Mouse (Mus musculus): ENCODE data around the gene Galr3. TPM values are rescaled to one million over a fixed set of nuclear protein-coding genes. Genes with fewer than 3 reads are reported as not detected.
"Not testable (repeated sequence)": the region's sequence is repeated elsewhere in the genome, so short reads cannot be mapped to it uniquely, and the experiment has no call there.

Gene Galr3
- not detected for total RNA-seq (2021)
- long read RNA-seq, experiment 1 = 0 reads
- long read RNA-seq, experiment 2 = 0 reads

DNA sequence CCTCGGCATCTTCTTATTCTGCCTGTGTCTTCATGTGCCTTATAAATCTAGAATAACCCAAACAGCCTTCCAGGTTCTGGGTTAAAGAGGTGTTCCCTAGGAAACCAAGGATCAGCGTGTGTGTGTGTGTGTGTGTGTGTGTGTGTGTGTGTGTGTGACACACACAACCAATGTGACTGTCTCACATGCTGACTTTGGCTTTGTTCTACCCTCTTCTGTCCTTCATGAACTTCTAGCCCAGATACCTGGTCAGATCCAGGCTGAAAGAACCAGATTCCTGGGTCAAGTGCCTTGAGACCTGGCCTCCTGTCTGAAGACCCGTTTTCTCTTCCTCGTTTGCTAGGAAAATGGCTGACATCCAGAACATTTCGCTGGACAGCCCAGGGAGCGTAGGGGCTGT, at the start of gene Galr3:
Gene Galr3, plus strand, starts transcription at position 301 of the 400 bp plus-strand sequence.
- DNase-seq (ENCODE audit: low spot score) = no peak

DNA sequence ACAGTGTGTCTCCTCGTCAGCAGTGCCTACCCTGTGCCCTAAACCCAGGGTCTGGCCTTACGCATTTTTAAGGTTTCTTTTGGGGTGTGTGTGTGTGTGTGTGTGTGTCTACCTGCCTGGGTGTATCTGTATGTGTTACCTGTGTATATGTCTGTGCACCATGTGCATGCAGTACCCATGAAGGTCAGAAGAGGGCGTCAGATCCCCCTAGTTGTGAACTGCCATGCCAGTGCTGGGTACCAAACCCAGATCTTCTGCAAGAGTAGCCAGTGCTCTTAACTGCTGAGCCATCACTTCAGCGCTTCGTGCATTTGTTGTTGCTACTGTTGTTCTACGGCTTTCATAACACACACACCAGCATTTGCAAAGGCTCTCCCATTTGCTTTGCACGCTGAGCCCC, 49.5 kb upstream of the Galr3 start:
- no peak for DNase-seq (ENCODE audit: low spot score)

DNA sequence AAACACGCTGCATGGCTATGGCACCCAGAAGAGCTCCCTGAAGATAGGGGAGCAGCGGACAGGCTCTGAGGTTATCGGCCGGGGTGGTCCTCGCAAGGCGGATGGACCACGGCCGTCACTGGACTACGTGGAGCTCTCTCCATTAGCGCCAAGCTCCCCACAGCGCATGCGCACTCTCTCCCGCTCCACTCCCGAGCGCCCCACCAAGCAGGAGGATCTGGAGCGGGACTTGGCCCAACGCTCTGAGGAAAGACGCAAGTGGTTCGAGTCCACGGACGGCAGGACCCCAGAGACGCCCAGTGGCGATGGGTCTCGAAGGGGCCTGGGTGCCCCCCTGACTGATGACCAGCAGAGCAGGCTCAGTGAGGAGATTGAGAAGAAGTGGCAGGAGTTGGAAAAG, 48.8 kb upstream of the Galr3 start:
- no peak for DNase-seq (ENCODE audit: low spot score)

DNA sequence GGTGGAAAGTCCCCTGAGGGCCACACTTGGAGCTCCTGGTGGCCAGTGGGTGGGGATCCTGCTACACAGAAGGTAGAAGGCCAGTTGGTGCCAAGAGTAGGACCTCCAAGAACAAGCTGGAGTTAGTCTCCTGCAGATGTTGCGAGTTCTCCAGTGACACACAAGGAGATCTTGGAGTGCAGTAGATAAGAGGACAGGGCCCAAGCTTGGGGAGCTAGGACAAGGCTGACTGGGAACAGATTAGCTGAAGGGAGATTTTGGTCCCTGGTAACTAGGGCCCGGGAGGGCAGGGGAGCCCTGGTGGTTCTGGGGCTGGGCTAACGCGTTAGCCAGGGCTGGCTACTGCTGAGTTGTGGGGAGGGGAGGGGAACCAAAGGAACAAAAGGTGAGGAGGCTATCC, 45.8 kb upstream of the Galr3 start:
- no peak for DNase-seq (ENCODE audit: low spot score)

DNA sequence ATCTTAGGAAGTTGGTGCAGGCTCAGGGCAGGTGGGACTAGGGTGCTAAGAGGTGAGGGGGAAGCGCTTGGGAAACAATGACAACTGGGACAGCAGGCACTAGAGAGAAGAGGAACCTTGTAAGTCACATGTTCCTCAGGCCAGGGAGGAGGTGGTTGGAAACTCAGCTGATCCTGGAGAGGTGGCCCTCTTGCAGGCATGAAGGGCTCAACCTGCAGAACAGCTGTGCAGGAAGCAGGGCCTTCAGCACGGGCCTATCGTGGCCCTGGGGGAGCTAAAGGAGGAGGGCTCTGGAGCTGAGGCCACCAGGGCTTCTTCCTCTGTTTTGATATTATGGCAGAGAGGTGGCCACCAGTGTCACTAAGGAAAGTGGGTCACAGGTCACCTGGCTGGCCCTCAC, 45.0 kb upstream of the Galr3 start:
- DNase-seq (ENCODE audit: low spot score) = no peak

DNA sequence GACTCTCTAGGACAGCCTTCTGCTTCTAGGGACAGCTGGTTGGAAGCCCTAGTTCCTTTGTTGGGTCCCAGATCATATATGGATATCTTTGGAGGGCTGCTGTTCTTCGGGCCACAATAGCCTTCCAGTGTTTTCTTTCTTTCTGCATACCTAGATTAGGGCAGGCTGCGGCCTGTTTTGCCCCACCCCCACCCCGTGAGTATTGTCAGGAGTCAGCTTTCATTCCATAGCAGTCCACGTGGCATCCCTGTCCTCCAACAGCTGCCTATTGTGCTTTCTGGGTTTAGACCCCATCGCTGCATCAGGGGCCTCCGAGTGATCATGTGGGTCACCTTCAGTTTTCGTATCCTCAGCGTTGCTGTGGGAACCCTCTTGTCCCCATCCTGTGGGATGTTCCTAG, 43.3 kb upstream of the Galr3 start:
- no peak for DNase-seq (ENCODE audit: low spot score)

DNA sequence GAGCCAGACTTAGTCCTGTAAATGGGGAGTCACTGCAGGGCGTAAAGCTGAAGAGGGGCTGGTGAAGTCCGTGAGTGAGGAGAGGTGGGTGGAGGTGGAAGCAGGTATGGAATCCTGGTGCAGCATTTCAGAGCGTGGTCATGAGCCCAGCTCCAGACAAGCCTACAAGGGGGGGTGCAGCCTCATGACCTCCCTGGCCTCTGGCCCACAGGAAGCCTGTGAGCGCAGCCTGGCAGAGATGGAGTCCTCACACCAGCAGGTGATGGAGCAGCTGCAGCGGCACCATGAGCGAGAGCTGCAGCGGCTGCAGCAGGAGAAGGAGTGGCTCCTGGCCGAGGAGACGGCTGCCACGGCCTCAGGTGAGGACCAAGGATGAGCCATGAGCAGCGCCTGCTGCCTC, 42.1 kb upstream of the Galr3 start:
- no peak for DNase-seq (ENCODE audit: low spot score)

DNA sequence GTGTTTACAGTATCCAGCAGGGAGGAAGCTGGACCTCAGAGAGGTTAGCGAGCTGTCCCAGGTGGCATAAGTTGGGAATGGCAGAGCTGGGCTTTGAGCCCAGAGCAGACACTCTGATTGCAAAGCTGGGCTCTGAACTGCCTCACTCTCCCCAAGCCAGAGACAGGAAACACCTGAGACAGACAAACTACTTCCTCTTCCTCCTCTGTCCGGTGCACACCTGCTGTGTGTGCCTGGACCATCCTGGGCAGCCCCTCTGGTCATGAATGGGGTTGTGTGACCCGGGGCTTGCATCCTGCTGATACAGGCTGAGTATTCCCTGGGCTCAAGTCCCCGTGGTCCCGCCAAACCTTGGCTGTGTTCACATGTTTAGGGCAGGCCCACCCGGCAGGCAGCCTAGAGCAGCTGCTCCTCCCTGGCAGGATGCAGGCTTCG, 41.3 kb upstream of the Galr3 start:
- no peak for DNase-seq (ENCODE audit: low spot score)

DNA sequence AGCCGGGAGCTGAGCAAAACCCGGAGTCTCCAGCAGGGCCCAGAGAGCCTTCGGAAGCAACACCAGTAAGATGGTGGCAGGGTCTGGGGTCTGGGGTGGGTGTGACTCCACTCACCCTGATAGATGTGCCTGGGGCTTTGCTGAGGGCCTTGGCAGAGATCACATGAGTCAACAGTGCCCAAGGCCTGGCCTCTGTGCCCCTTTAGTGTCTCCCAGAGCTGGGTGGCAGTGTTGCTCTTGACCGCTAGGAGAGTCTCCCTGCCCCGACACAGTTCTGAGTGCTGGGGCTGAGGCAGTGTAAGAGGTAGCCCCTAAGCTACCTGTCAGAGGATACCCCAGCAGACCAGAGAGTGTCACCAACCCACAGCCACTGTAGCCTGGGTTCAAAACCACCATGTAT, 40.1 kb upstream of the Galr3 start:
- DNase-seq (ENCODE audit: low spot score) = no peak

DNA sequence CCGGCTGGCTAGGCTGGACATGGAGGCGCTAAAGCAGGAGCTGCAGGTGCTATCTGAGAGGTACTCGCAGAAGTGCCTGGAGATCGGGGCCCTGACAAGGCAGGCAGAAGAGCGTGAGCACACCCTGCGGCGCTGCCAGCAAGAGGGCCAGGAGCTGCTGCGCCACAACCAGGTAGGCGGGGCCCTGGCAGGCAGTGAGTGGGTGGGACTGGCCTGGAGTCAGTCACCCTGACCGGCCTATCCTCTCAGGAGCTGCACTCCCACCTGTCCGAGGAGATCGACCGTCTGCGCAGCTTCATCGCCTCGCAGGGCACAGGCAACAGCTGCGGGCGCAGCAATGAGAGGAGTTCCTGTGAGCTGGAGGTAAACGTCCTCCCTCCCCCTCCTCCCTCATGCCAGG, 39.6 kb upstream of the Galr3 start:
- no peak for DNase-seq (ENCODE audit: low spot score)

DNA sequence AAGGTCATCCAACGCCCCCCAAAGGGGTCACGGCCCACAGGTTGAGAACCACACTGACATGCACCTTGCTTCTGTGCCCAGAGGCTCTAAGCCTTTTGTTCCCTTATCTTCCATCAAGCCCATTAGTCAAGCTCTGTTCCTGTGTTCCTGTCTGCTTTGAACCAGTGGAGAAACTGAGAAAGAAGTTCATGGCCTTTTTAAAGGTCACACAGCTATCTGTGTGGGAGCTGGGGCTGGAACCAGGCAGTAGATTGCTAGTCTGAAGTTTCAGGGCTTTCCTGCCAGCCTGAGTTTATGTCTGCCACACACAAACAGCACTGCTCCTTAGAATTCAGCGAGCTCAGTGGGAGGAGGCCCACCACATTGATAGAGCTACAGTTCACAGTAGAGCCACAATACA, 38.6 kb upstream of the Galr3 start:
- DNase-seq (ENCODE audit: low spot score) = no peak

DNA sequence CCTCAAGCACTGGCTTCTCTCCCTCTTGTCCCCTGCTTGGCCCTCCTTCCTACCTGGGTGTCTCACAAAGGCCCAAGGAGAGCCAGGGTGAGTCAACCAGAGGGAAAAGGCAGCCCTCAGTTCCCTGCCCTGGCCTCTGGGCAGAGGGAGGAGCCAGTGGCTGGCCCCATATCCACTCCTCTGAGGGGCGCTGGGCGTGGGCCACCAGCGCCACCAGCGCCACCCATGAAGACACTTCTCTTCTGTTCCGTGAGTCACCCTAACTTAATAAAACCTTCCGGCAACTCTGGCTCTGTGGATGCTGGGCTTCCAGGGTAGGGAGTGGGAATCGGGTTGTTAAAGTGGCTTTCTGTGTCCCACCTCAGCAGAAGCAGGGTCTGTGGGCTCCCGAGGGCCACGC, 36.1 kb upstream of the Galr3 start:
- DNase-seq (ENCODE audit: low spot score) = no peak

DNA sequence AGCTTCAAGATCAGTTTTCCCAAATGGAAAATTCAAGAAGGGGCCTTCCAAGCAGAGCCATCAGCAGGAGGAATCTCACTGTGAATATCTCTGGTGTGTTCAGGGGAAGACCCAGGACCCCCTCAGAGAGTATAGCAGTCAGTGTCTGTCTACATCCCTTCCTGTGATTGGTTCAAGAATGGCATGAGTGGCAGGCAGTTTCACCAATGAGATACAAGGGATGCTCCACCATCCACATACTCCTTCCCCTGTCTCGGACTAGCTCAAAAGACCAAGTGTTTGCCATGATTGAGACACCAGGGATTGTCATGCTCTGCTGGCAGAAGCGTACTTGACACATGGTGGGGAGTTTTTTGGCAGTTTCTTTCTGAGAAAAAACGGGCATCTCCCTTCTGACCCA, 35.0 kb upstream of the Galr3 start:
- DNase-seq (ENCODE audit: low spot score) = no peak

DNA sequence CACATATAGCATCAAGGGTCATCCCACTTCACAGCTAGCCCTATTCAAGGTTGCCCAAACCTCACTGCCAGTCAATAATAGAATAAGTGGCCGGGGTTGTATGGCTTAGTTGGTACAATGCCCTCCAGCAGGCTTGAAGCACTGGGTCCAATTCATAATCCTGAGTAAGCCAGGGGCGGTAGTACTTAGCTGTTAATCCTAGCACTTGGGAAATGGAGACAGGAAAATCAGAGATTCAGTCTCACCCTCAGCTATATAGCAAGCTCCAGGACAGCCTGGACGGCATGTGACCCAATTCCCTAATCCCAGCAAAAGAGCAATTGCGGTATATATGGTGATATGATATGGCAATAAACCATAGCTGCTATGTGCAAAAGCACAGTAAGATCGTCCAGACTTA, 34.6 kb upstream of the Galr3 start:
- DNase-seq (ENCODE audit: low spot score) = no peak

DNA sequence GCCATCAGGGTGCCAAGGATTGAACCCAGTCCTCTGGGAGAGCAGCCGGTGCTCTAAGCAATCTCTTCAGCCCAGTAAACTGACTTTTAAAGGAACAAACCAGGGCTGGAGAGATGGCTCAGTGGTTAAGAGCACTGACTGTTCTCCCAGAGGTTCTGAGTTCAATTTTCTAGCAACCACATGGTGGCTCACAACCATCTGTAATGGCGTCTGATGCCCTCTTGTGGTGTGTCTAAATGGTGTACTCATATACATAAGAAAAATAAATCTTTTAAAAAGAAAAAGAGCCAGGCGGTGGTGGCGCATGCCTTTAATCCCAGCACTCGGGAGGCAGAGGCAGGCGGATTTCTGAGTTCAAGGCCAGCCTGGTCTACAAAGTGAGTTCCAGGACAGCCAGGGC, 33.8 kb upstream of the Galr3 start:
- DNase-seq (ENCODE audit: low spot score) = not testable (repeated sequence)

DNA sequence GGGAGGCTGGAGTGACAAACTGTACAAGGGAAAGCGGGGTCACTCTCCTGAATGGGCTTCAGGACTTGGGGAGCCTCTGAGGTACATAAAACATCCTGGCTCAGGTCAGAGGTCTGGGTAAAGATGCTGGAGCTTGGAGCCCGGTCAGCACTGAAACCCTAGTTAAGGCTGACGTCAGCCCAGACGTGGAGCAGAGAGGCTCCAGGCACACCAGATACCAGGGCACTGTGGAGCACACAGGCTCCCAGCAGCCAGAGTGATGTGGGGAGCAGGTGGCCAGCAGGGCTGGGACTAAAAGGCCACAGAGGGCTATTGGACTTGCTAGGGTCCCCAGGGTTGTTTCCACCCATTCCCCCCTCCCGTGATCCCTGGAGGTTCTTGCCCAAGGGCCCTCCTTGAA, 32.0 kb upstream of the Galr3 start:
- no peak for DNase-seq (ENCODE audit: low spot score)

DNA sequence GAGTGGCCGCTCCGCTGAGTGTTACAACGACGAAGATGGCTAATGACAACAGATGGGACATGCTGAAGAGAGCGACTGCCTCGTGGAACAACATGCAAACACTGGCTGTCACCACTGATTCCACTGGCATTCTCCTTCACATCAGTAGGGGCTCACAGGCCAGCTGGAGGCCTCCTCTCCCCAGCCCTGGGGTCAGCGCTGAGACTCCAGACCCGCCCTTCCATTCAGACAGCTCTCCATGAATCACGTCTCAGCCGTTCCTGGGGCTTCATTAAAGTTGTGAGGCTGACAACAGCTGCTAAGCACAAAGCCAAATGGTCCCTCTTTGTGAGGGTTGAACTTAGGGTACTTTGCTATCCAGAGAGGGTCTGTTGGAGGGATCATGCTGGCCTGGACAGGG, 30.1 kb upstream of the Galr3 start:
- DNase-seq (ENCODE audit: low spot score) = no peak

DNA sequence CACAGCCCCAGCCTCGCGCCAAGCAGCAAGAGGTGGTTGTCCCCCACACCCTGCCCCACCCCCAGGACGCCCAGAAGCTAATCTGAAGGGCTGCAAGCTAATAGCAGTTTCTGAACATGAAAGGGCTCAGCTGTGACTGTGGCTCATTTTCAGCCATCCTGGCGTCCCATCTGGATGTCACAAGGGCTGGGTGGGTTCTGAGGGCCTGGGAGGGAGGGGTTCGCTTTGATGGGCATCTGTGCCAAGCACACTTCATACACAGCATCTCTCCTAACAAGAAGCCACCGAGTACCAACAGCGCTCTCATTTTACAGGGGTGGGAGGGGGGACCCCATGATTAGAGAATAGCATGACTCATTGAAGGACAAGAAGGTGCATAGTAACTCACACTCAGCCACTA, 28.3 kb upstream of the Galr3 start:
- DNase-seq (ENCODE audit: low spot score) = no peak

DNA sequence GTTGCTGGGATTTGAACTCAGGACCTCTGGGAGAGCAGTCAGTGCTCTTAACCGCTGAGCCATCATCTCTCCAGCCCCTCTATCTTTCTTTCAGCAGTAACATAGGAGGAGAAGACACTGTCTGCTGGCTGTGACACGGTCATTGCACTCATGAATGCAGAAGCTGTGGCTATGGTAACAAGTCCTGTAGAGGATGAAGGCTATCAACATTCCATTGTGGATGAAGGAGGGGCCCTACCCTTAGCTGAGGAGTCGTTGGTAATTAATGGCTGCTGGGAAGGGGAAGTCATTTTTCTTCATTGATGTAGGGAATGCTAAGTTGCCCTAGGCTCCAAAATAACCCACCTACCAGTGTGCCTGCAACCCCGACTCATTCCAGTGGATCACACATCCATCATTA, 23.5 kb upstream of the Galr3 start:
- no peak for DNase-seq (ENCODE audit: low spot score)

DNA sequence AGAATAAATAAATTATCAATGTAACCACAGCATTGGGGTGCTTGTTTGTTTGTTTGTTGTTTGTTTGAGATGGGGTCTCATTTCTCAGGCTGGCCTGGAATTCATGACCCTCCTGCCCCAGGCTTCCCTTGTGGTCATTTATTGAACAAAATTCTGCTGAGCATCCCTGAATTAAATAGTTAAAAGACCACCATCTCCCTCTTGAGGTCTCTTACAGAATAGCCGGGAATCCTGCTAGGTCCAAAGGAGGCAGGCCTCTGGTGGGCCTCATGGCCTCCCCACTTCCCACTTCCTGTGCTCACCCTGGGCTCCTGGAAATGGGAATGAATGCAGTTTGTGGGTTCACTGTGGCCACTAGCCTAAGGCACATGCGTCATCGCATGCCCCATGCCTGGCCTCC, 22.8 kb upstream of the Galr3 start:
- DNase-seq (ENCODE audit: low spot score) = no peak

DNA sequence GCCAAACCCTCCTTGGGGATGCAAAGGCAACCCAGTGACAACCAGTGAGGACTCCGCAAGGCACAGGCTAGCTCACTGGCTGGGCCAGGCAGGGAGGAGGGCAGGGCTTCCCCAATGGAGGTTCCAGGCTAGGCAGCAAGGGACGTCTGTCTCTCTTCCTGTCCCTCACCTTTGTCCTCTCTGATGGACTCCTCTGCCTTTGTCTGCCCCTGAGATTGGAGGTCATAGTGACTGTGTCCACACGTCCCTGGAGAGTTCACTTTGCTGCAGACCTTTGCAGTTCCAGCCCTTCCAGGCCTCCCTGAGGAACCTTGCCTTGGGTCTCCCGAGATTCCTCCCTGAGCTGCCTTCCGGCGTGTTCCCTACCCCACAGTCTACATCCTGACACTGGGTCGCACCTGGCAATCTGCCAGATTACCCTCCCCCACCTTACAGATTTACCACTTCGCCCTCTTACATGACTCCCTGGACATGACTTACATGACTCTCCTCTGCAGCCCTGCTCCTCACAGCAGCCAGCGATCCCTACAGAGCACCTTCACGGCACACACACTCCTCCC, 18.9 kb upstream of the Galr3 start:
- no peak for DNase-seq (ENCODE audit: low spot score)

DNA sequence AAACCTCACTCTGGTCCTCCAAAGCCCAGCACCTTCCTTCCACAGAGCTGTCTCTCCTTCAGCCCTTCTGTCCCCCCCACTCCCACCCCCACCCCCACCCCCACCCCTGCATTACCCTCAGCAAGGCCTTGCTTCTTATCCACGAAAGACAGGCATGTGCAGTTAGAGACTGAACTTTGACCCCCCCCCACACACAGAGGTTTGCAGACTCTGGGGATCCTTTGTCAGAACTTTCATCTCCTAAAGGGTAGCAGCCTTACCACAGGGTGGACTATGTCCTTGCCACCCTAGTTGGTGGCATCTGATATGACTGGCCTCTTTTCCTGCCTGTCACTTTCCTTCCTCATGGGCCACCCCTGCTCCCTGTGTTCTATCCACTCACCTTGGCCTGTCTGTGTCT, 18.3 kb upstream of the Galr3 start:
- DNase-seq (ENCODE audit: low spot score) = no peak

DNA sequence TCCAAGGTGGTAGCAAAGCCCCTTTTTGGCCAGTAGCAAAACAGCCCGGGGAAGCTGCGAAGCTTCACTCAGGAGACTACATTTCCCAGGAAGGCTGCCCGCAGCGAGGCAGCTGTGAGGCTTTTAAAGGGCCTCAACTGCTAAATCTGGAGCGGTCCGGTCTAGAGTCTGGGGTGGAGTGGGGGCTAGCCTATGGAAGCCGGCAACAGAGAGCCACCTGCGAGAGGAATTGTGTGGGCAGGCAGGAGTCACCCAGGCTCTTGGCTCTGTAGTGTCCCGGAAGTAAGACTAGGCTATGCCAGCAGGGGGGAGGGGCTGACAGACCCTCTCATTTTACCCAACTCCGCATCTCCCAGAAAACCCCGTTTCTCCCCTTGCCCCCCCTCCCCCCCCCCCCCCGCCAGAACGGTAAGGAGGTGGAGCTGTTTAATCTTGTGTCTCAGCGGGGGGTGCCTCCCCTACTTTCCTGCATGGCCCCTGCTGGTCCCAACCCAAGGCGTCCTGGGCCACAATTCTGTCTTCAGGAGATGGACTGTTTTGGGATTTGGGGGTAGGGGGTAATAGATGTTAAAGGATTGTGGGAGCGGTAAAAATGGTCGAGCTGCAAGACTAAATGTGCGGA, 15.9 kb upstream of the Galr3 start:
- DNase-seq (ENCODE audit: low spot score) = no peak
